In genomic region chr1:142742307-142742706, GRCm38 (mm10) we compare ENCODE assay signal across 8 mouse cellular contexts.
DNase-seq lines count a peak whose midpoint lies in the region; ATAC-seq and TF ChIP-seq lines count a peak whose summit lies in the region.

No protein-coding gene starts in this region.

- no peak overlapping the region for H3K4me2 ChIP-seq in heart, embryonic 16.5 days (ENCODE audit: low read depth, low read length)
- H3K4me2 ChIP-seq in heart, embryonic 11.5 days = no peak overlapping the region
- no peak overlapping the region for H3K4me2 ChIP-seq in limb, embryonic 12.5 days
- no peak overlapping the region for H3K4me2 ChIP-seq in neural tube, embryonic 12.5 days (replicated peaks)

- H3K27me3 ChIP-seq in heart, embryonic 16.5 days (ENCODE audit: control insufficient read depth, insufficient read depth, low read length) = no peaks in the 10 kb centered on the region
- H3K27me3 ChIP-seq in heart, embryonic 11.5 days (ENCODE audit: control insufficient read depth, insufficient read depth, low read length) = no peaks in the 10 kb centered on the region
- H3K27me3 ChIP-seq in ES-Bruce4 (ENCODE audit: control insufficient read depth, insufficient read depth, low read length, poor library complexity, severe bottlenecking) = no peaks in the 10 kb centered on the region
- H3K27me3 ChIP-seq in limb, embryonic 12.5 days = no peaks in the 10 kb centered on the region
- no peaks in the 10 kb centered on the region for H3K27me3 ChIP-seq in neural tube, embryonic 12.5 days (replicated peaks)

- 16% methylated on average over 2 of the region's 2 CpGs for WGBS in heart, embryonic 16.5 days
- 16% methylated on average over 2 of the region's 2 CpGs for WGBS in heart, embryonic 11.5 days (ENCODE audit: insufficient replicate concordance)
- WGBS in limb, embryonic 12.5 days = 8% methylated on average over 2 of the region's 2 CpGs
- 17% methylated on average over 2 of the region's 2 CpGs for WGBS in neural tube, embryonic 12.5 days

- H3K4me1 ChIP-seq in heart, embryonic 16.5 days (ENCODE audit: control insufficient read depth, insufficient read depth, low read length) = no peaks in the 10 kb centered on the region
- H3K4me1 ChIP-seq in heart, embryonic 11.5 days (ENCODE audit: control insufficient read depth, insufficient read depth, low read length) = no peaks in the 10 kb centered on the region
- H3K4me1 ChIP-seq in ES-Bruce4 (ENCODE audit: control insufficient read depth, insufficient read depth, low read length) = no peaks in the 10 kb centered on the region
- H3K4me1 ChIP-seq in limb, embryonic 12.5 days (replicated peaks) = no peaks in the 10 kb centered on the region
- H3K4me1 ChIP-seq in neural tube, embryonic 12.5 days = no peaks in the 10 kb centered on the region

- DNase-seq in c-Kit-positive CD71-positive TER-119-negative erythroid progenitor cells, embryonic 14.5 days (ENCODE audit: low read depth) = peak; percentile 11
- DNase-seq in hindlimb bud, embryonic 11.5 days (ENCODE audit: extremely low spot score, low read depth, low spot score) = peak; percentile 39

- H3K4me3 ChIP-seq in heart, embryonic 16.5 days (ENCODE audit: low read length) = no peak overlapping the region
- no peak overlapping the region for H3K4me3 ChIP-seq in heart, embryonic 11.5 days (ENCODE audit: low read depth, low read length)
- H3K4me3 ChIP-seq in ES-Bruce4 (ENCODE audit: low read depth, low read length) = no peak overlapping the region
- no peak overlapping the region for H3K4me3 ChIP-seq in limb, embryonic 12.5 days (replicated peaks)
- H3K4me3 ChIP-seq in neural tube, embryonic 12.5 days = no peak overlapping the region

- TF ChIP-seq CTCF in ES-Bruce4 (IDR thresholded peaks at IDR 0.05; ENCODE audit: low read depth, low read length) = peak; percentile 54

- H3K27ac ChIP-seq in heart, embryonic 16.5 days (ENCODE audit: low read length) = no peak overlapping the region
- H3K27ac ChIP-seq in heart, embryonic 11.5 days (ENCODE audit: low read depth, low read length) = no peak overlapping the region
- H3K27ac ChIP-seq in ES-Bruce4 (ENCODE audit: insufficient read depth, low read length) = no peak overlapping the region
- no peak overlapping the region for H3K27ac ChIP-seq in limb, embryonic 12.5 days
- H3K27ac ChIP-seq in neural tube, embryonic 12.5 days = no peak overlapping the region

- H3K9me3 ChIP-seq in heart, embryonic 16.5 days (replicated peaks; ENCODE audit: control insufficient read depth, low read length) = no peaks in the 10 kb centered on the region
- no peaks in the 10 kb centered on the region for H3K9me3 ChIP-seq in heart, embryonic 11.5 days (replicated peaks; ENCODE audit: control insufficient read depth, low read length)
- no peaks in the 10 kb centered on the region for H3K9me3 ChIP-seq in ES-Bruce4 (replicated peaks; ENCODE audit: control insufficient read depth, insufficient read depth, low read length, poor library complexity, severe bottlenecking)
- H3K9me3 ChIP-seq in limb, embryonic 12.5 days = no peaks in the 10 kb centered on the region
- H3K9me3 ChIP-seq in neural tube, embryonic 12.5 days = no peaks in the 10 kb centered on the region

- H3K9ac ChIP-seq in heart, embryonic 16.5 days (ENCODE audit: low read length) = no peak overlapping the region
- no peak overlapping the region for H3K9ac ChIP-seq in heart, embryonic 11.5 days (ENCODE audit: low read depth, low read length)
- H3K9ac ChIP-seq in ES-Bruce4 (ENCODE audit: low read depth, poor library complexity, severe bottlenecking) = no peak overlapping the region
- no peak overlapping the region for H3K9ac ChIP-seq in limb, embryonic 12.5 days (replicated peaks)
- no peak overlapping the region for H3K9ac ChIP-seq in neural tube, embryonic 12.5 days

- TF ChIP-seq POLR2A in ES-Bruce4 (IDR thresholded peaks at IDR 0.05; ENCODE audit: insufficient read depth, low read length) = no peak

- no peaks in the 10 kb centered on the region for H3K36me3 ChIP-seq in heart, embryonic 16.5 days (ENCODE audit: control insufficient read depth, insufficient read depth)
- H3K36me3 ChIP-seq in heart, embryonic 11.5 days (ENCODE audit: control insufficient read depth, insufficient read depth, low read length) = no peaks in the 10 kb centered on the region
- no peaks in the 10 kb centered on the region for H3K36me3 ChIP-seq in ES-Bruce4 (ENCODE audit: control insufficient read depth, insufficient read depth, low read length, poor library complexity, severe bottlenecking)
- H3K36me3 ChIP-seq in limb, embryonic 12.5 days = no peaks in the 10 kb centered on the region
- H3K36me3 ChIP-seq in neural tube, embryonic 12.5 days = no peaks in the 10 kb centered on the region

- TF ChIP-seq EP300 in ES-Bruce4 (IDR thresholded peaks at IDR 0.05; ENCODE audit: insufficient read depth, low read depth, low read length) = no peak

- 0 out of 2 replicates have a peak, but pooled peaks have one; percentile 37 for ATAC-seq in heart, embryonic 16.5 days (replicated peaks; ENCODE audit: extremely low read depth, insufficient read depth, low FRiP score)
- ATAC-seq in heart, embryonic 11.5 days (replicated peaks; ENCODE audit: insufficient number of reproducible peaks, low FRiP score, low TSS enrichment) = no peak
- ATAC-seq in limb, embryonic 12.5 days (ENCODE audit: insufficient number of reproducible peaks, insufficient read depth, low FRiP score, low TSS enrichment, low read depth) = peak; percentile 78
- ATAC-seq in neural tube, embryonic 12.5 days (ENCODE audit: low FRiP score, low read depth) = peak; percentile 86; the same call in 1 of the 2 replicates
- no peak for ATAC-seq in activated CD4-positive, CD25-positive, alpha-beta regulatory T cell, adult 4 months

Comparison
In these comparisons a context has a peak if more than half of its experiments do, and no peak if none do; other contexts are left out.
1. ATAC-seq: peak in heart, embryonic 16.5 days (single experiment), limb, embryonic 12.5 days (single experiment) and neural tube, embryonic 12.5 days (single experiment); none in heart, embryonic 11.5 days (single experiment) and activated CD4-positive, CD25-positive, alpha-beta regulatory T cell, adult 4 months (single experiment).